Mouse (Mus musculus) mature B cell (primary cell): ENCODE results near the gene Ace3.

Source experiments
- in situ Hi-C: fragments of 300-500 bp; cut with MboI; formaldehyde crosslinking; loops from 2 replicates; pipeline ENCODE4 v1.14.3; 2019

Ace3 gene

DNA sequence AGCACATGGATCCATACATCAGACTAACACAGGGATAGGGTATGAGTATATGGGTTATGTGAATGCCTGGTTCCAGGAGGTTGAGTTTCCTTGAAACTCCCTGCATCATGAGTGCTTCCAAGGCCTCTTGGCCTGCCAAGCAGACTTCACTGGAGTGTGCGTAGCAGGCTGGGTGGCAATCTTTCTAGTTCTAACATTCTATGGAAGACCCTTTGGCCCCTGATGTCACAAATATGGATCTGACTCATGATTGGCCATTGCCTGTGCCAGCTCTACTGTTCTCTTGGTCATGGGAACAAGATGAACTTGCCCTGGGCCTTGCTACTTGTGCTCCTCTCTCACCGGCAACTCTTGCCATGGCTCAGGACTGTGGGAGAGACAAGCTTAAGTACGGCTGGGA is at the start of gene Ace3:
Ace3 (plus strand) TSS at position 301 of the 400 bp plus-strand sequence.
- in situ Hi-C loops: no loop called here

- in situ Hi-C loops: no loop called here
Measured at GRCm38 (mm10) chr11:105944770-105945672, 49.5 kb upstream of the Ace3 start.

DNA sequence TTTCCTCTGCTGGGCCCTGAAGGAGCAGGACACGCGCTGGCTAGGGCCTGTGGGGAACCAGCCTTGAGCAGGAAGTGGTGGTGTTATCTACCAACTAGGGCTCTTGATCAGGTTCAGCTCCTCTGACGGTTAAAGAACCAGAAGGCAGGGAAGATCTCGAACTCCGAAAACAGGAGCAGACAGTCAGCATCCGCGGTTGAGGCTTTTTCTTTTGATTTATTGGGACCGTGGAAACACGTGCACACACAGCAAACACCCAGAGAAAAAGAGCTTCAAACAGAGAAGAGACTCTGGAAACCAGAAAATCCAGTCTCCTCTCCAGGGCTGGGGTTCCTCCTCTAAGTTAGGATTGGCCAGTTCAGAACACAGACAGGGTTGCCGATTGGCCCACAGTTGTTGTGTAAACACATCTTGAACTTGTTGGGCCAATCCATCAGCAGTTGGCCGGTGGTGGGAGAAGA is 47.8 kb upstream of the Ace3 start:
- in situ Hi-C loops: no loop called here

GRCm38 (mm10) chr11:105948255-105948654 is 46.2 kb upstream of the Ace3 start:
- in situ Hi-C loops: no loop called here

DNA sequence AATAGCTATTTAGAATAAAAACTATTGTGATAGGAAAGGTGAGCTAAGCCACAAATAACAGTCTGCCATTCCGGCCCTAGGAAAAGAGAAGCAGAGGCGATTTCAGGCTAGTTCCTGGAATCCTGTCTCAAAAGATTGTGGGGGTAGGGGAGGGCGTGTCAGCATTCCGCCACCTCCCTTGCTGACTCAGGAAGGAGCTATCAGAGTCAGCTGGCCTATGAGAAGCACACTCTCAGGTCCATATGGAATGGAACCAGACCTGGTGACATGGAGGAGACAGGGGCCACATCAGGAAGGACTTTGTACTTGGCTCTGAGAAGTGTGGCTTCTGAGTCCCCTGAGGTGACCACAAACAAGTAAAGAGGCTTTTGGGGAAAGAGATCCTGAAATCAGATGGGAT is 44.0 kb upstream of the Ace3 start:
- in situ Hi-C loops: no loop called here

DNA sequence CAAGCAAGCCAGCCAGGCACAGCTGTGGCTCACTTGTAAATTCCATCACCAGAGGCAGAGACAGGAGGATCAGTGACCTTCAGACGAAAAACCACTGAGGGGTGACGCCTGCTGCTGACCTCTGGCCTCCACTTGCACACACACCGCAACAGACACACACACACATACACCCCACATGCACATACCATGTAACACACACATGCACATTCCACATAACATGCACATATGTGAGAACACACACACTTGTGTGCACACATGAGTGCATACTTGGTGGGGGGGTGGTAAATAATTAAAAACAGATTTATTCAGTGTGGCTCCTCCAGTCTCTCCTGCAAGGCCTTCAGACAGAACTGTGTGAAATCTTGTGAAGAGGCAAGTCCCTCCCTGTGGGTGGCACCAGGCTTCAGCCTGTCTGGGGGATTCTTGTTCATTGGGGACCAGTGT is 42.9 kb upstream of the Ace3 start:
- in situ Hi-C loops: no loop called here

DNA sequence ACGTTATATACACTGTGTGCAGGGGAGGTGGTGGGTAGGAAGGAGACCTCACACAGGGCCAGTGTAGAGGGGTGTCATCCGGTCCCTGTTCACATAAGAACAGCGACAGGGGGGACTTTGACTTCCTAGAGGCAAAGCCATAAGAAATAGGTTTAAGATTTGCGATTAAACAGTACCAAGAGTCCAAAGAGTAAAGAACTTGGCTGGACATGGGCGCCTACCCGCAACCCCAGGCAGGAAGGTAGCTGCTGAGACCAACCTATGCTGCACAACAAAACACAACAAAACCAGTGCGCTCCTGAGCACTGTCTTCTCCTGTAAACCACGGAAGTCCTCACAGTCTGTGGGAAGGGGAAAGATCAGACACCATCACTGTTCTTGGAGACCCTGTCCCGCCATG is 42.4 kb upstream of the Ace3 start:
- in situ Hi-C loops: no loop called here

DNA sequence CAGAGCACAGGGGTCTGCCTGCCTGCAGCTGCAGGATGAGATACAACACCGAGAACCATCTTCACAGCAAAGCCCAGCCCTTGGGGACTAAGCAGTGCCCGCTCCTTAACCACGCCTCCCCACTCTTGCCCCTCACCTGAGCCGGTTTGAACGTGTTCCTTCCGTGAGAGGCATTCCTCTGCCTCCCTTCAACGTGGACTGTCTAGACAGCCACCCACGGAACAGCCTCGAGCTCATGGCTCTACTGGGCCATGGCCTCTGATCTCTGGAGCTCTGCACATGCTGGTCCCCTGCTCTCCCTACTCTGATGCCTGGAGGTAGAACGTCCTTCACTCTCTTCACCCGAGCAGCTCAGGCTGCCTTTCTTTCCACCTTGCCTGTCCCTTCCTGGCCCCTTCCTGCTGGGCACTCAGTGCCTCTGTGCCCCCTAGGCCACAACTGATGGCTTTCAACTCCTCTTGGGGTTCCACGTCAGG is 41.5 kb upstream of the Ace3 start, which contains the start of gene Cyb561:
Cyb561 (minus strand) TSS at position 426 of the 476 bp plus-strand sequence.
- in situ Hi-C loops: no loop called here

GRCm38 (mm10) chr11:105953402-105953801 is 41.1 kb upstream of the Ace3 start:
- in situ Hi-C loops: no loop called here

DNA sequence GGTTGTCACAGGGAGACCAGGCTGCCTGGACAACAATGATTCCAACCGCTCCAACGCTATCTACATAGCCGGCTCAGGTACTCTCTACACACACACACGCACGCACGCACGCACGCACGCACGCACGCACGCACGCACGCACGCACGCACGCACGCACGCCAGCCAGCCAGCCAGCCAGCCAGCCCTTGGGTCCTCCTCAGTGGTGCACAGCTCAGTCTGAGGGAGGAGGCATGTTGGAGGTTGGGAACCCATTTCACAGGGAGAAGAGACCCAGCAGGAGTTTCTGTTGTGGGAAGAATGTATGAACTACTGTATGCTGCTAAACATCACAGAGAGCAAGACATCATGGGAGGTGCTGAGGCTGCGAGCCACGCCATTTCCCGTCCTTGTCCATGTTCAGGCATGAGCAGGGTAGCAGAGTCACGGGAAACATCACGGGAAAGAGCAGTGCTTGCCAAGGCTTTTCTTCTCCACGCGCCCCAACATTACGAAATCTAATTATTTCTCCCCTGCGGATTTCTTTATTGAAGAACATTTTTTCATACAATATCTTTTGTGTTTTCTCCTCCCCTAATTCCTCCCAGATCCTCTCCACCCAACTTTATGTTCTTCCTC is 38.6 kb upstream of the Ace3 start:
- in situ Hi-C loops: no loop called here

DNA sequence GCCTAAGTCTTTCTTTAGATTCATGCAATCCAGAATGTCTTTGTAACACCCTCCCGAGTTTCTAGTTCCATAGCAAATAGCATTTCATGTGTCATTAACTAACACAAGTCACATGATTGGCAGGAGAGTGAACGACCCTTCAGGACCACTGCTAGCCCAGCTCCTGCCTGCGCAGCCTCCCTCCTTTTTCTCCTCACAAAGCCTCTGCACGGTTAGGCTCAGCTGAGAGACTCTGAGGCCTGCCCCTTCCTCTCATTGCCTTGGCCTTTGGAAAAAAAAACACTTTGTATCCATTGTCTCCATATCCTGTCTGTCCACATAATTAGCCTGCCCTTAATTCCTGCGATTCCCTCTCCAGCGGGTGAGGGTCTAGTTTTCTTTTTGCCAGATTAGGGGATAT is 37.0 kb upstream of the Ace3 start:
- in situ Hi-C loops: no loop called here

GRCm38 (mm10) chr11:105958566-105958965 is 35.9 kb upstream of the Ace3 start:
- in situ Hi-C loops: no loop called here

- in situ Hi-C loops: no loop called here
Measured at GRCm38 (mm10) chr11:105959355-105959754, 35.1 kb upstream of the Ace3 start.

DNA sequence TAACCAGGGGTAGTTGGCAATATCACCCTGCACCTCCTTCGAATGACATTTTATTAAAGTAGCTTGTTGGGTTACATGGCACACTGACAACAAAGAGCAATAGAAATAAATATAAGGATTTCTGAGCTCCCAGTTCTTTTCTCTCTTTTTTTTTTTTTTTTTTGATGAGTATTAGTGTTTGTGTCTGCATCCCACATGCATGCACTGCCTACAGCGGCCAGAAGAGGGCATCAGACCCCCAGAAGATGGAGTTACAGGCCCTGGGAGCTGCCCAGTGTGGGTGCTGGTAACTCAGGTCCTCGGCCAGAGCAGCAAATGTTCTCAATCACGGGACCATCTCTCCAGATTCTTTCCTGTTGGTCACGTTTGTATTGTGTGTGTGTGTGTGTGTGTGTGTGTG is 29.8 kb upstream of the Ace3 start:
- in situ Hi-C loops: no loop called here

- in situ Hi-C loops: no loop called here
Measured at GRCm38 (mm10) chr11:105966288-105966687, 28.2 kb upstream of the Ace3 start.

DNA sequence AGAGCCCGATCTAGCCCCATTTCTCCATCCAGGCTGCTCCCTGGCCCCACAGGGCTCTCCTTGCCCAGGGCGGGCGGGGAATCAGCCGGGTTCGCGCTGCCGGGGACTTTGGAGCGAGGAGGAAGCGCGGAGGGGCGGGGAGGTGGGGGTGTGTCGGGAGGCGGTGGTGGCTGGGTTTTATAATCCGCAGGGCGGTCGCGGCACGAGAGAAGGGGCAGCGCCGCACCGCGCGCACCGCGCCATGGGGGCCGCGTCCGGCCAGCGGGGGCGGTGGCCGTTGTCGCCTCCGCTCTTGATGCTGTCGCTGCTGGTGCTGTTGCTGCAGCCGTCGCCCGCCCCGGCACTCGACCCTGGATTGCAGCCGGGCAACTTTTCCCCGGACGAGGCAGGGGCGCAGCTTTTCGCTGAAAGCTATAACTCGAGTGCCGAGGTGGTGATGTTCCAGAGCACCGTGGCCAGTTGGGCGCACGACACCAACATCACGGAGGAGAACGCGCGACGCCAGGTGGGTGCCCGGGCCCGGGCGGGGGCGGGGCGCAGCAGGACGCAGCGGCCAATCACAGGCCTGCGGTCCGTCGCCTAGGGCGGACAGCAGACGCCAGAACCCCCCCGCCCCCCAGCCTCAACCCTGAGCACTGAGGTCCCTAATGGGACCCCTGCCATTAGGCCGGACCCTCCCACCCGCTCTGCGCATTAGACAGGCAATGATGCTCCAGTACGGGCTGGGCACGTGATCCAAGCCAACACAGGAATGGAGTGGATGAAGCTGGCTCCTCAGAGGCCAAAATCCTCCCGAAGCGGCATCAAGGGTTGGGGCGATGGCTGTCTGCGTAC is 26.5 kb upstream of the Ace3 start, which contains the start of gene Ace:
Ace (plus strand) TSS at position 205 of the 834 bp plus-strand sequence.
- in situ Hi-C loops: no loop called here

DNA sequence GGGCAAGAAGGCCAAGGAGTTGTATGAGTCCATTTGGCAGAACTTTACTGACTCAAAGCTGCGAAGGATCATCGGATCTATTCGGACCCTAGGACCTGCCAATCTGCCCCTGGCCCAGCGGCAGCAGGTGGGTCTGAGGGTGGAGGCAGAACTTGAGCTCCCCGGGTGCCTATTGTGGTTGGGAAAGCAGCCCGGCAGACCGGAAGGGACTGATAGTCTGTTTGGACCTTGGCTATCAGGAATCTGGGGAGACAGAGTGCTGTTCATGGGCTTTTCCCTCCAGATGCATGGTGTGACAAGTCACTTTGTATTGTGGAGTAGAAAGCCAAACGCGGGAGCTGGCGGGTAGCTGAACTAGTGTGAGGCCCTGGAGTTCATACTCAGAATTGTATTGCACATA is 25.5 kb upstream of the Ace3 start:
- in situ Hi-C loops: no loop called here

GRCm38 (mm10) chr11:105969516-105969915 is 25.0 kb upstream of the Ace3 start:
- in situ Hi-C loops: no loop called here

GRCm38 (mm10) chr11:105974593-105974992 is 19.9 kb upstream of the Ace3 start:
- in situ Hi-C loops: no loop called here

GRCm38 (mm10) chr11:105975050-105975449 is 19.4 kb upstream of the Ace3 start:
- in situ Hi-C loops: no loop called here

- in situ Hi-C loops: no loop called here
Measured at GRCm38 (mm10) chr11:105975636-105976035, 18.8 kb upstream of the Ace3 start.

GRCm38 (mm10) chr11:105978232-105978631 is 16.2 kb upstream of the Ace3 start:
- in situ Hi-C loops: no loop called here
